Comparison of ENCODE assay signal across 17 mouse cellular contexts in the genomic region with DNA sequence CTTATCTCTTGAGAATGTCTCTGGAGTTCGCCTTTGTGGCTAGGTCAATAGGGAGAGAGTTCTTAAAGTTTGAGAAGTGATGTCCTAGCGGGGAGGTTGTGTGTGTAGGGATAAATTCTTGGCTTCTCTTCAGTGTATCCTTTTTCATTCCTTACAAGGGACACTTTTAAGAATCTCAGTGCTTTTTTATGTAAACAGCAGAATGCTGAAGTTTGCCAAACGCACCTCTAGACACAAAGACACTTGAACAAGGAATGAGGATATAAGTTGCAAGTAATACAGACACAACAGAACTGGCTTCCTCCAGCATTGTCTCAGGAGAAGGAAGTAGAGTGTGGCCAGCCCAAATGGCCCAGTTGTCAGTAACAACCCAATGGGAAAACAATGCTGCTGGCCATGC.
"Had no signal": no experiment of that assay in that cellular context is flagged by ENCODE, and none has a peak within 500 bp of the region (broad histone marks: within the 10 kb centered on the region; RNA-seq: fewer than 3 reads in every experiment).

No protein-coding gene starts in this region.

- H3K27ac ChIP-seq: liver, embryonic 13.5 days; liver, embryonic 15.5 days; macrophage; midbrain, embryonic 13.5 days; midbrain, embryonic 15.5 days; neural tube, embryonic 12.5 days; stomach, embryonic 15.5 days; stomach, postnatal 0 days had no signal

- DNase-seq: liver; liver, embryonic 13.5 days; liver, postnatal 0 days; right cerebral cortex, postnatal 14 days; thymus, adult 2 months; thymus, postnatal 25 days; thymus, postnatal 4 days had no signal

- H3K27me3 ChIP-seq: liver, embryonic 13.5 days; liver, embryonic 15.5 days; midbrain, embryonic 13.5 days; midbrain, embryonic 15.5 days; neural tube, embryonic 12.5 days; stomach, embryonic 15.5 days had no signal

- H3K4me2 ChIP-seq: liver, embryonic 11.5 days; liver, embryonic 13.5 days; liver, embryonic 15.5 days; midbrain, embryonic 11.5 days; midbrain, embryonic 13.5 days; midbrain, embryonic 15.5 days; neural tube, embryonic 12.5 days; stomach, embryonic 15.5 days had no signal

- ATAC-seq: liver, postnatal 0 days; midbrain, embryonic 13.5 days; midbrain, embryonic 15.5 days had no signal

- H3K9ac ChIP-seq: liver, embryonic 13.5 days; liver, embryonic 15.5 days; liver, postnatal 0 days; midbrain, embryonic 13.5 days; midbrain, embryonic 15.5 days; neural tube, embryonic 12.5 days; stomach, embryonic 15.5 days had no signal

- H3K4me3 ChIP-seq: liver, embryonic 13.5 days; liver, embryonic 15.5 days; megakaryocyte, embryonic 14.5 days; midbrain, embryonic 13.5 days; midbrain, embryonic 15.5 days; neural tube, embryonic 12.5 days; stomach, embryonic 15.5 days had no signal

- H3K9me3 ChIP-seq: liver, embryonic 13.5 days; liver, embryonic 15.5 days; midbrain, embryonic 13.5 days; midbrain, embryonic 15.5 days; neural tube, embryonic 12.5 days; stomach, embryonic 15.5 days had no signal

- H3K36me3 ChIP-seq: liver, embryonic 13.5 days; liver, embryonic 15.5 days; midbrain, embryonic 13.5 days; midbrain, embryonic 15.5 days; neural tube, embryonic 12.5 days; stomach, embryonic 15.5 days had no signal
